Mouse (Mus musculus) kidney, embryonic 16.5 days (tissue): ENCODE data around the gene Sorl1. TPM values are rescaled to one million over a fixed set of nuclear protein-coding genes. Genes with fewer than 3 reads are reported as not detected.
A peak's percentile ranks its signal among the peaks of the same experiment; 100 is the strongest.

Source experiments
- ATAC-seq: fragments of 200-750 bp; cut with Nextera tagmentation; 2 replicates; pipeline ENCODE4 v1.8.0; 2017; ENCODE audit warnings: moderate TSS enrichment; ENCODE audit not compliant: low FRiP score, low TSS enrichment
- H3K27ac ChIP-seq: fragments of 300-500 bp; sonication (generic); 2 replicates; pipeline ENCODE4 v1.5.1; 2014; ENCODE audit warnings: low read length
- H3K27me3 ChIP-seq: fragments of 300-500 bp; sonication (generic); 2 replicates; pipeline ENCODE4 v1.6.1; 2014; ENCODE audit warnings: low read length, control low read depth, mixed read lengths; ENCODE audit not compliant: insufficient read depth
- H3K36me3 ChIP-seq: fragments of 300-500 bp; sonication (generic); 2 replicates; pipeline ENCODE4 v1.6.1; 2014; ENCODE audit warnings: low read length, control low read depth, mixed read lengths; ENCODE audit not compliant: insufficient read depth
- H3K4me1 ChIP-seq: fragments of 300-500 bp; sonication (generic); 2 replicates; pipeline ENCODE4 v1.6.1; 2014; ENCODE audit warnings: low read length, control low read depth, mixed read lengths; ENCODE audit not compliant: insufficient read depth
- H3K4me2 ChIP-seq: fragments of 300-500 bp; sonication (generic); replicated peaks from 2 replicates; pipeline ENCODE4 v1.6.1; 2014; ENCODE audit warnings: low read depth, low read length
- H3K4me3 ChIP-seq: fragments of 300-500 bp; sonication (generic); 2 replicates; pipeline ENCODE4 v1.5.1; 2014; ENCODE audit warnings: mild to moderate bottlenecking, low read length
- H3K9ac ChIP-seq: fragments of 300-500 bp; sonication (generic); replicated peaks from 2 replicates; pipeline ENCODE4 v1.6.1; 2014; ENCODE audit warnings: low read length
- H3K9me3 ChIP-seq: fragments of 300-500 bp; sonication (generic); 2 replicates; pipeline ENCODE4 v1.6.1; 2016; ENCODE audit warnings: low read length, control low read depth
- WGBS: fragments of 180-500 bp; shearing (Covaris S2); extraction: QIAGEN DNeasy Blood & Tissue Kit; methylation state at CpG from one replicate; pipeline ENCODE4 v1.1.7; 2014; 5-methylcytosine and 5-hydroxymethylcytosine counted together
- polyA plus RNA-seq: library from polyadenylated mRNA; unstranded; fragments of >200 nt; fragmentation: Nextera tagmentation; extraction: Ambion mirVana; gene quantifications from 2 replicates; pipeline ENCODE4 v1.2.1, GENCODE M21; 2015

Sorl1 gene
- polyA plus RNA-seq, 1 experiment from 2014 or later: 12.5 TPM

DNA sequence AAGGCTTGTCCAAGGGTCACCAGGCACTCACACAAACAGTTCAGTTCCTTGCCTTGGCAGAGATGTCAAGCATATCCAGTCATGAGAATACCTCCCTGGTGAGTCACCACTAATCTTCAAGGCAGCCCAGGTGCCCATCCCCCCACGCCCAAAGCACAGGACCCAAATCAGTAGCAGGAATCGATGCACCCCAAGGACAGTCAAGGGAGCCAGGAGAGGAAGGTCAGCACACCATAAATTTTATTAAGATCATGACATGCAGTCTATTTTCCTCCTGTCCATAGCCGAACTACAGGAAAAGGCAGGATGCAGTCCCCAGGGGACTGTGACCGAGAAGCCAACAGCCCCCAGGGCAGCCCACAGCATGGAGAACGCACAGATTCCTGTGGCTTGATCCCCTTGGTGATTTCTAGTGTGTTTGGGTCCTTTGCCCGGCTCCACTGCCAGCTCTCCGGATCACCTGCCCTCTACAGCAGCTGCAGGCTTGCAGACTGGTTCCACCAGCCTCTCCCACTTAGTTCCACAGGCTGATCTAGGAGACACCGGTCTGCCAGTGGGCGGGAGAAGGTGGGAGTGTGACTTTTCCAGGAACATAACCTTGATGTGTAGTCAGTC lies 14.2 kb downstream of the Sorl1 start:
- H3K27me3 ChIP-seq: no peaks in the 10 kb centered on the region
- H3K4me2 ChIP-seq: peak overlapping the region; percentile 35
- H3K9ac ChIP-seq: peak overlapping the region; percentile 50; the same call in 1 of the 2 replicates
- H3K4me3 ChIP-seq: no peak overlapping the region
- H3K36me3 ChIP-seq: no peaks in the 10 kb centered on the region
- ATAC-seq: peak; percentile 90
- peaks cover 49% of the 10 kb centered on the region for H3K4me1 ChIP-seq
- WGBS: 13% methylated on average over 9 of the region's 9 CpGs
- H3K9me3 ChIP-seq: no peaks in the 10 kb centered on the region
- peak overlapping the region; percentile 95 for H3K27ac ChIP-seq

DNA sequence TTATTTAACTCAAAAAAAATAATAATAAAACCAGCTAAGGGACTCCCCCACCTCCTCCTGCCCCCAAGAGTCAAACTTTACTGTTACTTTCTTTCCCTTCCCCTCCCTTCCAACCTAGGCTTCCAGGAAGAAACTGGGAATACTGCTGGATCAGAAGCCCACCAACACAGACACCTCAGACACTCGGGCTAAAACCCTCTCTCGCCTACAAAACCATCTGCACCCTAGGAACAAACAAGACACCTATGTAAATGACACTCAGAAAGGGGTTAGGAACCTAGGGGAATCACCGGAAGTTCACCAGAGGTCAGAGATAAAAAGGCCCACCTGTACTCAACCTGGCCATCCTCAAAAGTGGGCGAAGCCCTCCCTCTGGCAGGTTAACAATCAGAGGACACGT lies 15.0 kb downstream of the Sorl1 start:
- Histone ChIP-seq H3K4me3 (no peak overlapping the region), H3K4me2 (no peak overlapping the region), H3K27ac (peak overlapping the region; percentile 95), H3K9me3 (no peaks in the 10 kb centered on the region), H3K4me1 (peaks cover 44% of the 10 kb centered on the region), H3K9ac (no peak overlapping the region), H3K36me3 (no peaks in the 10 kb centered on the region), H3K27me3 (no peaks in the 10 kb centered on the region)
- ATAC-seq: no peak
- WGBS: 48% methylated on average over 5 of the region's 5 CpGs

DNA sequence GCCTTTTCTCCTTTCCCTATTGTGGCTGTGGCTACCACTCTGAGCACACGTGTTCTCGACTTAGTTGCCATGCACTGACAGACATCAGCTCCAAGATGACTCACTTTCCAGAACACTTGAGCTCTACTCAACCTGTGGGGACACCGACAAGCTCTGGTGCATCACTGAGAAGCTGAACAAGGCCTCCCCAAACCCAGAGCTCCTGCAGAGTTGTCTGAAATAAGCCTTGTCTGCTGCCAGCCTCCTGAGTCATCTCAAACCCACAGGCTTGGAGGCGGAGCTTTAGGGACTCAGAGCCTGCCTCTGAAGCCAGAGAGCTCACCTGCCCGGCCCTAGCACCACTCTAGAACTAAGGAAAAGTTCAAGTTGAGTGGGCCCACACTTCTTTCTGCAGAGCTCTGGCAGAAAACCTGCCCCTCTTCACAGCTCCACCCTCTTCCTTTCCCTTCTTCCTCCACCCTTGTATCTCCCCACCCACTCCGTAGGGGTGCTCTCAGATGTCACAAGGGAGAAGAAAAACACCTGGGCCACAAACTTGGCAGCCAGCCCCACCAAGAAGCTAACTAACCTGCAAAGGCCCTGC lies 15.6 kb downstream of the Sorl1 start:
- no peak overlapping the region for H3K9ac ChIP-seq
- no peaks in the 10 kb centered on the region for H3K27me3 ChIP-seq
- peaks cover 44% of the 10 kb centered on the region for H3K4me1 ChIP-seq
- no peak overlapping the region for H3K4me3 ChIP-seq
- ATAC-seq: peak; percentile 55
- H3K36me3 ChIP-seq: no peaks in the 10 kb centered on the region
- peak overlapping the region; percentile 49 for H3K27ac ChIP-seq
- H3K9me3 ChIP-seq: no peaks in the 10 kb centered on the region
- 45% methylated on average over 6 of the region's 6 CpGs for WGBS
- H3K4me2 ChIP-seq: no peak overlapping the region

DNA sequence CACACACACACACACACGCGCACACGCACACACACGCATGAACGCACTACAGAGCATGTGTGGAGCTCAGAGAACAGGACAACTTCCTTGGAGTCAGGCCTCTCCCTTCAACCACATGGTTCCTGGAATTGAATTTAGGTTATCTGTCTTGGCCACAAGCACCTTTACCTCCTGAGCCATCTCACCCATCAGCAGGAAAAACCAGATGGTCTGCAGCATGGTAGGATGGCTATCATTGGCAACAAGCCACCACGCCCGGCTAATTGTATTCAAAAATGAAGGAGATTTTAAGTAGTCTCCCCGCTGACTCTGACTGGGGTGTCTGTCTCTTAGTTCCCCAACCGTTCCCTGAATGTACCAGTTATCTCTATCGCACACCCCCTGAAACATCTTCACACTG lies 17.0 kb downstream of the Sorl1 start:
- ATAC-seq: no peak
- Histone ChIP-seq H3K36me3 (no peaks in the 10 kb centered on the region), H3K27ac (no peak overlapping the region), H3K4me1 (peaks cover 44% of the 10 kb centered on the region), H3K4me3 (no peak overlapping the region), H3K9ac (no peak overlapping the region), H3K4me2 (no peak overlapping the region), H3K27me3 (no peaks in the 10 kb centered on the region), H3K9me3 (no peaks in the 10 kb centered on the region)
- WGBS: 93% methylated on average over 10 of the region's 10 CpGs

DNA sequence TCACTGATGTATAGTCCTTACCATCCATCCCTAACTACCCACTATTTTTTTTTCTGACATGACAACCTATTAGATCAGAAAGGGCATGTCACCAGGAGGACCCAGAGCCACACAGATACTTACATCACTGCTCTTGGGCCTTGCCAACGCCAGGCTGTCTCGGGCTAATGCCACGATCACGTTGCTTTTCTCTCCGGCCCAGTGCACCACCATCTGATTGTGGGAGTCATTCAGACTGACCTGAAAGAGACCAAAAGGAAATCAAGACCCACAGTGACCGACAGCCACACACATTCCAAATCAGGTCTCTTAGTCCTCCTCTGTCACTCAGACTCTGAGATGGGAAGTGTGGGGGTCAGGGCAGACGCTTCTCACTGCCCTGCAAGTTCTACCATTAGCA lies 17.8 kb downstream of the Sorl1 start:
- H3K9me3 ChIP-seq: no peaks in the 10 kb centered on the region
- H3K4me3 ChIP-seq: no peak overlapping the region
- no peak overlapping the region for H3K4me2 ChIP-seq
- H3K27me3 ChIP-seq: no peaks in the 10 kb centered on the region
- H3K36me3 ChIP-seq: no peaks in the 10 kb centered on the region
- peaks cover 43% of the 10 kb centered on the region for H3K4me1 ChIP-seq
- 45% methylated on average over 7 of the region's 7 CpGs for WGBS
- H3K27ac ChIP-seq: no peak overlapping the region
- no peak for ATAC-seq
- no peak overlapping the region for H3K9ac ChIP-seq

DNA sequence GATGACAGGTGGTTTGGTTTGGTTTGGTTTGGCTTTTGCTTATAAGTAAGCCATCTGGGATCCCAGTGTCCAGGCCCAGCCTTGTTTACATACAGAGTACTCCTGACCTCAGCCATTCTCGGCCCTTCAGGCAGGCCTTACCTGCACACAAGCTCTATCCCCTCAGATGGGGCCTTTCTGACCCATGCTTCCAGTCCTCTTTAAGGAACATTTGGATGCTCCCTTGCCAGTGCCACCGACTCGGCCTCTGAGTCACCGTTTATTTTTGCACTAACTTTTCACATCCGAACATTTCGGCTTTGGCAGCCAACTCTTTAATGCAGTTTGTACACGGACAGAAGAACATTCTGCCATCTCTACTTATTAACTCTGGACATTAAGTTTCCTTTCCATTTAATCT lies 20.6 kb downstream of the Sorl1 start:
- ATAC-seq: peak; percentile 49
- H3K27me3 ChIP-seq: no peaks in the 10 kb centered on the region

DNA sequence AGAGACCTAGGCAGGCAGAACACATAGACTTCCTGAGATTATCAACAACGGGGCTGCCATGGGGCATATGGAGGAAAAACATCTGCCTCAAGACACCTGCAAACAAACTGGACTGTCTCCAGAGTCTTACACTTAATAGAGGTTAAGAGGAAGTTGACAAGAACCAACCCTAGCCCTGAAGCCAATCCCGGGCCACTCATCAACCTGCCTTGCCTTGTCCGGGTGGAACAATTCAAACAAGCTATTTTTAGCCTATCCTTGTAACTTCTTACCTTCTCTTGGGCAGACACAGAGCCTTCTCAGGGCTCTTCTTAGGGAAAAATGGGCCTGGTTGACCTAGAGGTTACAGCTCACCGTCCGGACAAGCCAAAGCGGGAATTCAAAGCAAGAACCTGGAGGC lies 22.1 kb downstream of the Sorl1 start:
- Histone ChIP-seq H3K9me3 (no peaks in the 10 kb centered on the region), H3K4me3 (no peak overlapping the region), H3K9ac (no peak overlapping the region), H3K4me2 (no peak overlapping the region), H3K27ac (no peak overlapping the region), H3K27me3 (no peaks in the 10 kb centered on the region), H3K4me1 (peaks cover 5% of the 10 kb centered on the region; the same call in 1 of the 2 replicates), H3K36me3 (no peaks in the 10 kb centered on the region)
- WGBS: 64% methylated on average over 6 of the region's 6 CpGs
- no peak for ATAC-seq

More for the DNA sequence above, 20.6 kb downstream of the Sorl1 start:
- Histone ChIP-seq H3K4me1 (peaks cover 16% of the 10 kb centered on the region), H3K4me2 (no peak overlapping the region), H3K27ac (no peak overlapping the region), H3K4me3 (no peak overlapping the region), H3K36me3 (no peaks in the 10 kb centered on the region), H3K9ac (no peak overlapping the region), H3K9me3 (no peaks in the 10 kb centered on the region)
- WGBS: 79% methylated on average over 7 of the region's 7 CpGs

DNA sequence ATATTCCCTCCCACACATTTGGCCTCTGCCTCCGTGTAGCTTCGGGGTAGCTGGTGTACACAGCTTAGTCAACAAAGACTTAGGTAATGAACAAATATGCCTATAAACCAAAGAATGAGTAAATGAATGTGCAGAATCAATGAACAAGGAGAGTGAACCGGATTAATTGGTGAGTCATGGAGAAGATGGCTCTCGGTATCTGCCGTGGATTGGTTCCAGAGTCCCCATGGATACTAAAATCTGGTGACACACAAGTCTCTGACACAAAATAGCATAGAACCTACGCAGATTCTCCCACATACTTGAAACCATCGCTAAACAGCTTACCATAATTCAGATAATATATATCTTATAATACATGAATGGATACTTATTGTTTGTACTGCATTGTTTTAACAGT lies 22.8 kb downstream of the Sorl1 start:
- Histone ChIP-seq H3K9ac (no peak overlapping the region), H3K4me3 (no peak overlapping the region), H3K4me1 (no peaks in the 10 kb centered on the region; the same call in 1 of the 2 replicates), H3K27me3 (no peaks in the 10 kb centered on the region), H3K36me3 (no peaks in the 10 kb centered on the region), H3K9me3 (no peaks in the 10 kb centered on the region), H3K4me2 (no peak overlapping the region), H3K27ac (no peak overlapping the region)
- WGBS: 69% methylated on average over 7 of the region's 7 CpGs
- no peak for ATAC-seq

DNA sequence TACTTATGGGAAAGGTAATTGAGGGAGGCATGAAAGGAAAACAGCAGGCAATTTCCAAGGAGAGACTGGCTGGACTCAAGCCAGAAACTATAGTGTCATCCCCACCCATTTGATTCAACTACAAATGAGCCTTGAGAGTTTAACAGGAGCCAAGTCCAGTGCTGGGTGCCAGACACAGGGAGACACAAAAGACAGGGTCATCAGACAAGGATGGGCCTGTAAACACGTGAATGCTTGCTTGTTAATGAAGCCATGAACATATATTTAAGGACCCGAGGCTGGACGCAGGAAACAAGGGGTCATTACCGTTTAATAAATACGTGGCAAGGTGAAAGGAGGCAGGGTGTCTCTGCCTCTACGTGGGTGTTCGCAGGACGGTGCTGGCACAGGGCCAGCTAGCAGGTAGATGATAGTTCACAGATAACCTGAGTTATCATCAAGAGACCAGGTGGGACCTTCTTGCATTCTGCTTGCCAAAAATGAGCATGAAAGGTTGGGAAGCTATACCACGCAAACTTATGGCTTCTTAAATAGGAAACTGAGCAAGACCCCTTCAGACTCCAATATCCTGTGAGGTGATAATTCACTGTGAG lies 23.4 kb downstream of the Sorl1 start:
- Histone ChIP-seq H3K27ac (no peak overlapping the region), H3K4me1 (no peaks in the 10 kb centered on the region), H3K36me3 (no peaks in the 10 kb centered on the region), H3K4me2 (no peak overlapping the region), H3K4me3 (no peak overlapping the region), H3K9ac (no peak overlapping the region), H3K27me3 (no peaks in the 10 kb centered on the region), H3K9me3 (no peaks in the 10 kb centered on the region)
- ATAC-seq: no peak
- 58% methylated on average over 9 of the region's 9 CpGs for WGBS

DNA sequence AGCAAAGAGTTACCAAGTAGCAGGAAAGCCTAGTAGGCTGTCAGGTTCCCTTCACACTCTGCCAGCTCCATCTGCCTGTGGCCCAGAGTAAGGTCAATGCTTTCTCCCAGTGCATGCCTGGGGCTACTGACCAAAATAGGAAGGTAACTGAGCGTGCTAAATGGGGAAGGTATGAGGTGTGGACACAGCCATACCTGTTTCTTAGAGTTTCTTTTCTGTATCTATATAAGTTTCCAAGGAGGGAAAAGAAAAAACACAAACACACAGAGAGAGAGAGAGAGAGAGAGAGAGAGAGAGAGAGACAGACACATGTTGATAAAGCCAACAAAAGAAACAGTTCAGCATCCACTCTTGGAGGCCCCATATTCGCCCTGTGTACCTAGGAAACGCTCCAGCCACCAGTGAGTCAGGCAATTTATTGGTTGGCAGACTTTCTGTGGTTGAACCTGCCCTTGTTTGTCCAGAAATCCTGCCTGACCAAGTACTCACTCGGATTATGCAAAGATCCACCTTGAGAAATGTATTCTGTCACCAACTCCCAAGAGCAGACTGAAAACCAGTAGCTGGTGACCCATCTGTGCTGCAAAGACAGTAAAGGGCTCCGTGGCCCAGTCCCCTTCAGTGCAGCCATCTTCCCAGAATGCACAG lies 25.5 kb downstream of the Sorl1 start:
- no peak overlapping the region; the same call in 1 of the 2 replicates for H3K27ac ChIP-seq
- no peak overlapping the region for H3K9ac ChIP-seq
- H3K4me3 ChIP-seq: no peak overlapping the region
- H3K9me3 ChIP-seq: no peaks in the 10 kb centered on the region
- H3K27me3 ChIP-seq: no peaks in the 10 kb centered on the region
- H3K4me2 ChIP-seq: no peak overlapping the region
- no peaks in the 10 kb centered on the region for H3K36me3 ChIP-seq
- WGBS: 74% methylated on average over 5 of the region's 5 CpGs
- H3K4me1 ChIP-seq: 0 out of 2 replicates have a peak, but pooled peaks cover 5% of the 10 kb centered on the region
- ATAC-seq: no peak
